10 mouse cellular contexts compared by ENCODE assay signal in the genomic region with DNA sequence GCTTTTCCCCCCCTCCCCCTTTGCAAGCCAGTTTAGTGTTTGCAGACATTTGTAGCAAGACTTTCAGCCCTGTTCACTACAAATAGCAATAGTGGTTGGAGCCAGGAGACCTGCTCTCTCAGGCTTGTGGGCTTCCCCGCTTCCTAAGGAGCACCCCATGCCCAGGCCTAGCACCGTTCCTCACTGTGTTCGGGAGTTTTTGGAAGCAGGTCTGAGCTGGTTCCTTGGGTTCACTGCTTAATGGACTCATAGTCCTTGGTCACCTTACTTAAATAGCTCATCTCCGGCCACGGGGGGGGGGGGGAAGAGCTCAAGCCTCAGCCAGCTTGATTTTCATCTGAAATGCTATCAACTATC. TPM values are rescaled to one million over a fixed set of nuclear protein-coding genes. Genes with fewer than 3 reads are reported as not detected.
A peak's percentile ranks its signal among the peaks of the same experiment; 100 is the strongest.
DNase-seq lines count a peak whose midpoint lies in the region; ATAC-seq and TF ChIP-seq lines count a peak whose summit lies in the region.
"Had no signal": no experiment of that assay in that cellular context is flagged by ENCODE, and none has a peak within 500 bp of the region (broad histone marks: within the 10 kb centered on the region; RNA-seq: fewer than 3 reads in every experiment).

No protein-coding gene starts in this region.

- no peak overlapping the region for H3K4me2 ChIP-seq in hindbrain, embryonic 13.5 days
- H3K4me2 ChIP-seq in hindbrain, embryonic 12.5 days (replicated peaks): no peak overlapping the region
- H3K4me2 ChIP-seq in midbrain, embryonic 13.5 days (replicated peaks): no peak overlapping the region
- no peak overlapping the region for H3K4me2 ChIP-seq in midbrain, embryonic 14.5 days (ENCODE audit: low read length)
- H3K4me2 ChIP-seq in midbrain, postnatal 0 days (ENCODE audit: low read depth, low read length, poor library complexity, severe bottlenecking): no peak overlapping the region
- H3K4me2 ChIP-seq: stomach, embryonic 15.5 days had no signal

- H3K4me3 ChIP-seq in hindbrain, embryonic 13.5 days: no peak overlapping the region
- H3K4me3 ChIP-seq in hindbrain, embryonic 12.5 days: no peak overlapping the region
- no peak overlapping the region for H3K4me3 ChIP-seq in midbrain, embryonic 13.5 days (replicated peaks)
- H3K4me3 ChIP-seq in midbrain, embryonic 14.5 days (replicated peaks; ENCODE audit: low read depth, low read length): no peak overlapping the region
- no peak overlapping the region for H3K4me3 ChIP-seq in midbrain, postnatal 0 days (ENCODE audit: low read depth, low read length)
- H3K4me3 ChIP-seq: stomach, embryonic 15.5 days had no signal

- no peak for DNase-seq in cerebellum, adult 18-20 months
- no peak for DNase-seq in midbrain, embryonic 14.5 days
- no peak for DNase-seq in midbrain, postnatal 0 days (ENCODE audit: low spot score)
- DNase-seq in ovary, postnatal 14 days (ENCODE audit: low spot score): no peak

- 90% methylated on average over 5 of the region's 5 CpGs for WGBS in hindbrain, embryonic 13.5 days
- 90% methylated on average over 5 of the region's 5 CpGs for WGBS in hindbrain, embryonic 12.5 days
- 91% methylated on average over 5 of the region's 5 CpGs for WGBS in midbrain, embryonic 13.5 days
- WGBS in midbrain, embryonic 14.5 days: 93% methylated on average over 5 of the region's 5 CpGs
- WGBS in midbrain, postnatal 0 days: 93% methylated on average over 5 of the region's 5 CpGs

- TF ChIP-seq CTCF in midbrain, postnatal 0 days (IDR thresholded peaks at IDR 0.05): no peak

- peaks cover 20% of the 10 kb centered on the region for H3K4me1 ChIP-seq in hindbrain, embryonic 13.5 days (replicated peaks)
- H3K4me1 ChIP-seq in hindbrain, embryonic 12.5 days: 0 out of 2 replicates have a peak, but pooled peaks cover 6% of the 10 kb centered on the region
- 0 out of 2 replicates have a peak, but pooled peaks cover 2% of the 10 kb centered on the region for H3K4me1 ChIP-seq in midbrain, embryonic 13.5 days (replicated peaks)
- H3K4me1 ChIP-seq in midbrain, embryonic 14.5 days (ENCODE audit: control insufficient read depth, insufficient read depth, low read length): no peaks in the 10 kb centered on the region
- H3K4me1 ChIP-seq in midbrain, postnatal 0 days (ENCODE audit: insufficient read depth, low read length): no peaks in the 10 kb centered on the region
- H3K4me1 ChIP-seq: stomach, embryonic 15.5 days had no signal

- ATAC-seq in cerebellum, adult (ENCODE audit: insufficient number of reproducible peaks, low FRiP score, low TSS enrichment): 0 out of 2 replicates have a peak, but pooled peaks have one; percentile 51
- no peak for ATAC-seq in hindbrain, embryonic 13.5 days (ENCODE audit: low FRiP score)
- ATAC-seq in hindbrain, embryonic 12.5 days (ENCODE audit: low FRiP score): no peak
- no peak for ATAC-seq in midbrain, embryonic 13.5 days
- ATAC-seq in midbrain, embryonic 14.5 days (ENCODE audit: low FRiP score, low TSS enrichment): no peak
- ATAC-seq in midbrain, postnatal 0 days (ENCODE audit: low FRiP score): no peak

- peaks cover 64% of the 10 kb centered on the region for H3K36me3 ChIP-seq in hindbrain, embryonic 13.5 days
- H3K36me3 ChIP-seq in hindbrain, embryonic 12.5 days: peaks cover 47% of the 10 kb centered on the region
- H3K36me3 ChIP-seq in midbrain, embryonic 13.5 days: peaks cover 66% of the 10 kb centered on the region
- peaks cover 50% of the 10 kb centered on the region for H3K36me3 ChIP-seq in midbrain, embryonic 14.5 days (ENCODE audit: control insufficient read depth, insufficient read depth, low read length)
- H3K36me3 ChIP-seq in midbrain, postnatal 0 days (ENCODE audit: insufficient read depth, low read length): peaks cover 35% of the 10 kb centered on the region

- H3K9ac ChIP-seq in hindbrain, embryonic 13.5 days: 0 out of 2 replicates have a peak overlapping the region, but pooled peaks have one; percentile 5
- H3K9ac ChIP-seq in hindbrain, embryonic 12.5 days: no peak overlapping the region
- no peak overlapping the region for H3K9ac ChIP-seq in midbrain, embryonic 13.5 days (replicated peaks)
- H3K9ac ChIP-seq in midbrain, embryonic 14.5 days (replicated peaks; ENCODE audit: low read length): no peak overlapping the region
- no peak overlapping the region for H3K9ac ChIP-seq in midbrain, postnatal 0 days (replicated peaks; ENCODE audit: low read length, poor library complexity, severe bottlenecking)
- H3K9ac ChIP-seq: stomach, embryonic 15.5 days had no signal

- no peaks in the 10 kb centered on the region for H3K9me3 ChIP-seq in hindbrain, embryonic 13.5 days
- no peaks in the 10 kb centered on the region for H3K9me3 ChIP-seq in hindbrain, embryonic 12.5 days (replicated peaks)
- no peaks in the 10 kb centered on the region for H3K9me3 ChIP-seq in midbrain, embryonic 13.5 days
- H3K9me3 ChIP-seq in midbrain, embryonic 14.5 days (ENCODE audit: control insufficient read depth, low read length): no peaks in the 10 kb centered on the region
- no peaks in the 10 kb centered on the region for H3K9me3 ChIP-seq in midbrain, postnatal 0 days (ENCODE audit: low read length)
- H3K9me3 ChIP-seq: stomach, embryonic 15.5 days had no signal

- no peaks in the 10 kb centered on the region for H3K27me3 ChIP-seq in hindbrain, embryonic 13.5 days
- no peaks in the 10 kb centered on the region for H3K27me3 ChIP-seq in hindbrain, embryonic 12.5 days
- no peaks in the 10 kb centered on the region for H3K27me3 ChIP-seq in midbrain, embryonic 13.5 days
- no peaks in the 10 kb centered on the region for H3K27me3 ChIP-seq in midbrain, embryonic 14.5 days (ENCODE audit: control insufficient read depth, insufficient read depth, low read length)
- H3K27me3 ChIP-seq in midbrain, postnatal 0 days (ENCODE audit: insufficient read depth, low read length): no peaks in the 10 kb centered on the region
- H3K27me3 ChIP-seq: stomach, embryonic 15.5 days had no signal

- peak overlapping the region; percentile 72 for H3K27ac ChIP-seq in hindbrain, embryonic 13.5 days
- H3K27ac ChIP-seq in hindbrain, embryonic 12.5 days: no peak overlapping the region
- H3K27ac ChIP-seq in midbrain, embryonic 13.5 days: peak overlapping the region; percentile 14
- no peak overlapping the region for H3K27ac ChIP-seq in midbrain, embryonic 14.5 days (replicated peaks; ENCODE audit: low read depth, low read length)
- H3K27ac ChIP-seq in midbrain, postnatal 0 days (ENCODE audit: low read depth, low read length): peak overlapping the region; percentile 32; the same call in 1 of the 2 replicates
- H3K27ac ChIP-seq: macrophage; stomach, embryonic 15.5 days had no signal

RNA-seq across cellular contexts. Expression of gene Adora2a, which starts 12.7 kb away (rescaled TPM):
- polyA plus RNA-seq in hindbrain, embryonic 13.5 days (2015; fragmentation: Nextera tagmentation; extraction: Ambion mirVana): 3.1 and 3.9 TPM in 2 replicates
- 2.5 and 3.0 TPM in 2 replicates for polyA plus RNA-seq in hindbrain, embryonic 12.5 days (2016; fragmentation: Nextera tagmentation; extraction: Ambion mirVana)
- 2.6 and 3.0 TPM in 2 replicates for polyA plus RNA-seq in midbrain, embryonic 13.5 days (2015; fragmentation: Nextera tagmentation; extraction: Ambion mirVana)
- polyA plus RNA-seq in midbrain, embryonic 14.5 days (2014; fragmentation: Nextera tagmentation; extraction: Ambion mirVana): 3.7 and 5.1 TPM in 2 replicates
- 4.3 and 11.7 TPM in 2 replicates for total RNA-seq in midbrain, postnatal 0 days (2014; rRNA removed)
- 1.7 and 1.9 TPM in 2 replicates for polyA plus RNA-seq in midbrain, postnatal 0 days (2015; fragmentation: Nextera tagmentation; extraction: Ambion mirVana)

Comparison
In these comparisons a context has a peak if more than half of its experiments do, and no peak if none do; other contexts are left out.
1. H3K27ac ChIP-seq: peak in hindbrain, embryonic 13.5 days (single experiment), midbrain, embryonic 13.5 days (single experiment) and midbrain, postnatal 0 days (single experiment); none in hindbrain, embryonic 12.5 days (single experiment) and midbrain, embryonic 14.5 days (single experiment).